Mouse (Mus musculus) adrenal gland, postnatal 0 days (tissue): Measurements from ENCODE around the gene Klrg1. TPM values are rescaled to one million over a fixed set of nuclear protein-coding genes. Genes with fewer than 3 reads are reported as not detected.

Experiments
- polyA plus RNA-seq: library from polyadenylated mRNA; unstranded; fragments of >200 nt; fragmentation: Nextera tagmentation; extraction: Ambion mirVana; gene quantifications from 2 replicates; pipeline ENCODE4 v1.2.1, GENCODE M21; 2015

Klrg1 gene
- 0.40 TPM in 1 of 2 replicates, not detected in the other for polyA plus RNA-seq

DNA sequence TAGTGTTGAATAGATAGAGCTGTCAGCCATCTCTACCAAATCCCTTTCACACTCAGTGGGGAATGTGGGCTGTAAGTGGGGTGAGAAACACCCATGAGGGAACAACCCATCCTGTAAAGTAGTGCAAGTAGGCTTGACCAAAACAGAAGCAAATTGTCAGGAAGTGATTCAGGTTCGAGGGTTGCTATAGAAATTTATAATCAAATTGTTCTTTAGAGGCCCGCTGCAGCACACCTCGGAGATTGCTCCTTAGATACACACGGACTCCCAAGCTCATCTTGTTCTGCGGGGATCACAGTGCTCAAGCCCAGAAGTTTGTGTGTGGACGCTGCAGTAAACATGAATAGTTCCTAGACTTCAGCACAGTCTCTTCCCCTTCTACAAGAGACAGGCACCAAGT, at the start of gene Klrg1:
Klrg1 (minus strand) TSS at position 101 of the 400 bp plus-strand sequence.

DNA sequence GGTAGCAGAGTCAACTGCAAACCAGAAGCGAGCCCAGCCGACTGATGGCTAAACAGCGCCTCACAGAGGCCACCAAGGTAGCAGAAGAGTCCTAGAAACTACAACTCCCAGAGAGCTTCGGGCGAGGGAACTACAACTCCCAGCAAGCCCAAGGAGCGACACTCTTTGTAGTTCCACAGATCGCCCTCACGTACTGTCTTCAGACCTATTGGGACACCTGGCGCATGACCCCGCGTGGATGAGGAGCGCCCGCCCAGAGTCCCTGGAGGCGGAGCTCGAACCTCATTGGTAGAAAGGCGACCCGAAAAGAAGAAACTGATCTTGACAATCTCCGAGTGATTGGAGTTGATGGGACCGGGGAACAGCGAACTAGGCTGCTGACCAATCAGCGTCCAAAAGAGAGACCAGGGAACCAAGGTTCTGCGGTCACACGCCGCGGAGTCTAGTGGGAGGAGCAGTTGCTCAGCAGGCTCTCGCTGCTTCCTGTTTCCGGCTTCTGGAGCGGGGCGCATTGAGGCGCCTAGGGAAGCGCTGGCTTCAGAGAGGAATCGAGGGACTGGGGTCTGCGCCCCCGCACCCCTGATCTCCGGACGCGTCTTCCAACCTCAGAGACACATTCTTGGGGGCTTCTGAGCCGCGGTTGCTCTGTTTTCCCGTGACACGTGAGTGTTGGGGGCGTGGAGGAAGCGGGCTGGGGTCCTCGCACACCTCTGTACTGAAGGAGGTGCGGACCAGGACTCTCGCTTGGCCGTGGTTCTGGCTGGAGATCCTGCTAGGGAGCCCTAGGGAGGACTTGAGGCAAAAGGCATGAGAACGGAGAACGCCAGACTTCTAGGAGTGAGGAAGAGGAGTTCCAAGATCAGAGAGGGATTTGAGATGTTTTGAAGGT, 26.1 kb upstream of the Klrg1 start, which contains the start of gene M6pr:
M6pr (plus strand) TSS at position 216 of the 889 bp plus-strand sequence.

Other genes with a start within 250 kb of the Klrg1 start
- gene M6pr, start 25.8 kb upstream of the Klrg1 start, polyA plus RNA-seq: 92.6 and 138 TPM in 2 replicates
- 7.1 and 8.4 TPM in 2 replicates for gene Phc1, start 57.7 kb upstream of the Klrg1 start, polyA plus RNA-seq
- 2.1 and 2.8 TPM in 2 replicates for gene Rimklb, start 215.9 kb upstream of the Klrg1 start, polyA plus RNA-seq
- gene Mfap5, start 223.0 kb upstream of the Klrg1 start, polyA plus RNA-seq: 287 and 449 TPM in 2 replicates